8 mouse cellular contexts compared by ENCODE assay signal in genomic region chr19:46131283-46131682, GRCm38 (mm10). TPM values are rescaled to one million over a fixed set of nuclear protein-coding genes. Genes with fewer than 3 reads are reported as not detected.
DNase-seq lines count a peak whose midpoint lies in the region; ATAC-seq and TF ChIP-seq lines count a peak whose summit lies in the region.
"Had no signal": no experiment of that assay in that cellular context is flagged by ENCODE, and none has a peak within 500 bp of the region (broad histone marks: within the 10 kb centered on the region; RNA-seq: fewer than 3 reads in every experiment).

No protein-coding gene starts in this region.

- WGBS in lung, embryonic 16.5 days = 8% methylated on average over 8 of the region's 8 CpGs
- WGBS in lung, adult 2 months = 8% methylated on average over 5 of the region's 8 CpGs
- WGBS in forebrain, postnatal 0 days = 9% methylated on average over 6 of the region's 8 CpGs
- 9% methylated on average over 7 of the region's 8 CpGs for WGBS in liver, embryonic 11.5 days
- 7% methylated on average over 6 of the region's 8 CpGs for WGBS in stomach, embryonic 16.5 days

- no peak for TF ChIP-seq POLR2A in lung, adult 2 months (IDR thresholded peaks at IDR 0.05; ENCODE audit: borderline replicate concordance, extremely low read depth, low read depth, low read length)

- DNase-seq in lung, adult 2 months = no peak
- DNase-seq in forebrain, postnatal 0 days = no peak
- DNase-seq in liver, embryonic 11.5 days (ENCODE audit: low spot score) = no peak
- no peak for DNase-seq in thymus, postnatal 4 days
- no peak for DNase-seq in cerebellum, adult 11 months

- H3K4me1 ChIP-seq in lung, embryonic 16.5 days (replicated peaks; ENCODE audit: control insufficient read depth, insufficient read depth, low read length) = peaks cover 13% of the 10 kb centered on the region
- H3K4me1 ChIP-seq in lung, adult 2 months (ENCODE audit: control insufficient read depth, insufficient read depth, low read length) = no peaks in the 10 kb centered on the region
- no peaks in the 10 kb centered on the region for H3K4me1 ChIP-seq in forebrain, postnatal 0 days (ENCODE audit: insufficient read depth)
- H3K4me1 ChIP-seq in liver, embryonic 11.5 days (replicated peaks; ENCODE audit: control insufficient read depth, insufficient read depth, low read length) = peaks cover 8% of the 10 kb centered on the region
- H3K4me1 ChIP-seq in stomach, embryonic 16.5 days (ENCODE audit: control insufficient read depth, insufficient read depth, low read length) = peaks cover 12% of the 10 kb centered on the region

- H3K27ac ChIP-seq in lung, embryonic 16.5 days (ENCODE audit: low read length) = no peak overlapping the region
- no peak overlapping the region for H3K27ac ChIP-seq in forebrain, postnatal 0 days (ENCODE audit: low read depth, low read length)
- no peak overlapping the region for H3K27ac ChIP-seq in liver, embryonic 11.5 days (ENCODE audit: low read depth, low read length)
- no peak overlapping the region for H3K27ac ChIP-seq in stomach, embryonic 16.5 days (ENCODE audit: low read length)

- ATAC-seq in lung, embryonic 16.5 days (ENCODE audit: low read depth) = no peak
- ATAC-seq in forebrain, postnatal 0 days = no peak
- ATAC-seq in liver, embryonic 11.5 days (replicated peaks; ENCODE audit: low FRiP score) = no peak
- ATAC-seq in stomach, embryonic 16.5 days (ENCODE audit: insufficient read depth, low FRiP score) = no peak

- H3K9me3 ChIP-seq in lung, embryonic 16.5 days (ENCODE audit: control insufficient read depth, low read length) = no peaks in the 10 kb centered on the region
- H3K9me3 ChIP-seq in forebrain, postnatal 0 days (ENCODE audit: low read length) = no peaks in the 10 kb centered on the region
- no peaks in the 10 kb centered on the region for H3K9me3 ChIP-seq in liver, embryonic 11.5 days (ENCODE audit: control insufficient read depth, low read length)
- H3K9me3 ChIP-seq in stomach, embryonic 16.5 days (replicated peaks; ENCODE audit: control insufficient read depth, low read length) = no peaks in the 10 kb centered on the region

- no peak for TF ChIP-seq CTCF in lung, adult 2 months (IDR thresholded peaks at IDR 0.05; ENCODE audit: insufficient read depth, low read length)
- no peak for TF ChIP-seq CTCF in forebrain, postnatal 0 days (IDR thresholded peaks at IDR 0.05; ENCODE audit: low read depth)

- H3K27me3 ChIP-seq in lung, embryonic 16.5 days (ENCODE audit: control insufficient read depth, insufficient read depth, low read depth, low read length) = peaks cover 54% of the 10 kb centered on the region
- peaks cover 42% of the 10 kb centered on the region for H3K27me3 ChIP-seq in forebrain, postnatal 0 days (ENCODE audit: insufficient read depth, low read length)
- peaks cover 61% of the 10 kb centered on the region for H3K27me3 ChIP-seq in liver, embryonic 11.5 days (replicated peaks; ENCODE audit: control insufficient read depth, insufficient read depth, low read length)
- H3K27me3 ChIP-seq in stomach, embryonic 16.5 days (ENCODE audit: control insufficient read depth, insufficient read depth, low read length) = peaks cover 50% of the 10 kb centered on the region

- H3K36me3 ChIP-seq in lung, embryonic 16.5 days (ENCODE audit: control insufficient read depth, insufficient read depth, low read length) = no peaks in the 10 kb centered on the region
- H3K36me3 ChIP-seq in forebrain, postnatal 0 days (ENCODE audit: insufficient read depth) = no peaks in the 10 kb centered on the region
- H3K36me3 ChIP-seq in liver, embryonic 11.5 days (ENCODE audit: control insufficient read depth, insufficient read depth, low read length) = no peaks in the 10 kb centered on the region
- H3K36me3 ChIP-seq in stomach, embryonic 16.5 days (ENCODE audit: control insufficient read depth, insufficient read depth, low read length) = no peaks in the 10 kb centered on the region

- no peak overlapping the region; the same call in 1 of the 2 replicates for H3K9ac ChIP-seq in lung, embryonic 16.5 days (ENCODE audit: low read length)
- no peak overlapping the region for H3K9ac ChIP-seq in forebrain, postnatal 0 days
- H3K9ac ChIP-seq in liver, embryonic 11.5 days (ENCODE audit: low read depth, low read length) = no peak overlapping the region
- no peak overlapping the region for H3K9ac ChIP-seq in stomach, embryonic 16.5 days (ENCODE audit: low read length)

- H3K4me3 ChIP-seq in lung, embryonic 16.5 days (ENCODE audit: low read length) = peak overlapping the region; percentile 41
- H3K4me3 ChIP-seq in lung, adult 2 months (replicated peaks; ENCODE audit: extremely low read depth, low read depth, low read length) = no peak overlapping the region
- no peak overlapping the region for H3K4me3 ChIP-seq in forebrain, postnatal 0 days (ENCODE audit: low read depth, low read length)
- H3K4me3 ChIP-seq in liver, embryonic 11.5 days (ENCODE audit: low read depth, low read length) = no peak overlapping the region
- H3K4me3 ChIP-seq in stomach, embryonic 16.5 days (replicated peaks; ENCODE audit: low read length) = peak overlapping the region; percentile 39

- H3K4me2 ChIP-seq in lung, embryonic 16.5 days (ENCODE audit: low read depth, low read length) = peak overlapping the region; percentile 60
- H3K4me2 ChIP-seq in forebrain, postnatal 0 days (ENCODE audit: low read depth) = peak overlapping the region; percentile 38
- H3K4me2 ChIP-seq in liver, embryonic 11.5 days = peak overlapping the region; percentile 41
- H3K4me2 ChIP-seq in stomach, embryonic 16.5 days (ENCODE audit: low read depth, low read length) = peak overlapping the region; percentile 56

RNA-seq across cellular contexts. Expression of gene Elovl3, which starts 0.4 kb away (rescaled TPM):
- polyA plus RNA-seq in lung, embryonic 16.5 days (2015; fragmentation: Nextera tagmentation; extraction: Ambion mirVana) = 0.10 TPM in 1 of 2 replicates, not detected in the other
- 1.3 TPM in 1 of 2 replicates, not detected in the other for polyA plus RNA-seq in lung, adult 2 months (2012; rRNA removed)
- not detected in 2 replicates for total RNA-seq in forebrain, postnatal 0 days (2014; rRNA removed)
- polyA plus RNA-seq in forebrain, postnatal 0 days (2015; fragmentation: Nextera tagmentation; extraction: Ambion mirVana) = 0.11 TPM in 1 of 2 replicates, not detected in the other
- not detected in 2 replicates for polyA plus RNA-seq in liver, embryonic 11.5 days (2014; fragmentation: Nextera tagmentation; extraction: Ambion mirVana)
- 0.06 TPM in 1 of 2 replicates, not detected in the other for polyA plus RNA-seq in stomach, embryonic 16.5 days (2015; fragmentation: Nextera tagmentation; extraction: Ambion mirVana)
- total RNA-seq: layer of hippocampus, postnatal 14 days had no signal

RNA-seq across cellular contexts. Expression of gene Pitx3, which starts 16.8 kb away (rescaled TPM):
- polyA plus RNA-seq in lung, embryonic 16.5 days (2015; fragmentation: Nextera tagmentation; extraction: Ambion mirVana) = 0.55 TPM in 1 of 2 replicates, not detected in the other
- polyA plus RNA-seq in lung, adult 2 months (2012; rRNA removed) = 0.86 TPM in 1 of 2 replicates, not detected in the other
- 0.31 TPM in 1 of 2 replicates, not detected in the other for total RNA-seq in forebrain, postnatal 0 days (2014; rRNA removed)
- 0.41 TPM in 1 of 2 replicates, not detected in the other for polyA plus RNA-seq in forebrain, postnatal 0 days (2015; fragmentation: Nextera tagmentation; extraction: Ambion mirVana)
- polyA plus RNA-seq in liver, embryonic 11.5 days (2014; fragmentation: Nextera tagmentation; extraction: Ambion mirVana) = 0.47 and 0.55 TPM in 2 replicates
- 0.57 TPM in 1 of 2 replicates, not detected in the other for polyA plus RNA-seq in stomach, embryonic 16.5 days (2015; fragmentation: Nextera tagmentation; extraction: Ambion mirVana)
- total RNA-seq: layer of hippocampus, postnatal 14 days had no signal

RNA-seq across cellular contexts. Expression of gene Gbf1, which starts 21.0 kb away (rescaled TPM):
- polyA plus RNA-seq in lung, embryonic 16.5 days (2015; fragmentation: Nextera tagmentation; extraction: Ambion mirVana) = 45.5 and 47.2 TPM in 2 replicates
- 80.6 and 94.9 TPM in 2 replicates for polyA plus RNA-seq in lung, adult 2 months (2012; rRNA removed)
- total RNA-seq in forebrain, postnatal 0 days (2014; rRNA removed) = 44.9 and 54.4 TPM in 2 replicates
- 29.7 and 41.9 TPM in 2 replicates for polyA plus RNA-seq in forebrain, postnatal 0 days (2015; fragmentation: Nextera tagmentation; extraction: Ambion mirVana)
- polyA plus RNA-seq in liver, embryonic 11.5 days (2014; fragmentation: Nextera tagmentation; extraction: Ambion mirVana) = 30.8 and 31.1 TPM in 2 replicates
- polyA plus RNA-seq in stomach, embryonic 16.5 days (2015; fragmentation: Nextera tagmentation; extraction: Ambion mirVana) = 36.4 and 40.4 TPM in 2 replicates

RNA-seq across cellular contexts. Expression of gene Nolc1, which starts 55.6 kb away (rescaled TPM):
- polyA plus RNA-seq in lung, embryonic 16.5 days (2015; fragmentation: Nextera tagmentation; extraction: Ambion mirVana) = 59.2 and 66.2 TPM in 2 replicates
- 7.4 and 9.8 TPM in 2 replicates for polyA plus RNA-seq in lung, adult 2 months (2012; rRNA removed)
- 38.0 and 51.6 TPM in 2 replicates for total RNA-seq in forebrain, postnatal 0 days (2014; rRNA removed)
- 49.7 and 67.3 TPM in 2 replicates for polyA plus RNA-seq in forebrain, postnatal 0 days (2015; fragmentation: Nextera tagmentation; extraction: Ambion mirVana)
- 211 TPM in 2 replicates for polyA plus RNA-seq in liver, embryonic 11.5 days (2014; fragmentation: Nextera tagmentation; extraction: Ambion mirVana)
- 72.7 and 79.8 TPM in 2 replicates for polyA plus RNA-seq in stomach, embryonic 16.5 days (2015; fragmentation: Nextera tagmentation; extraction: Ambion mirVana)

Comparison
In these comparisons a context has a peak if more than half of its experiments do, and no peak if none do; other contexts are left out.
1. H3K4me3 ChIP-seq: peak in lung, embryonic 16.5 days (single experiment) and stomach, embryonic 16.5 days (single experiment); none in lung, adult 2 months (single experiment), forebrain, postnatal 0 days (single experiment) and liver, embryonic 11.5 days (single experiment).
2. Peak in every context shown above with its lines, with median percentiles within 50 percentile points of each other: H3K4me2 ChIP-seq.